Mouse (Mus musculus) c-Kit-negative CD71-positive TER-119-positive erythroid progenitor cells, embryonic 14.5 days (primary cell): ENCODE data around the gene Igf1r.

Experiments used
- DNase-seq: peaks from one replicate; pipeline ENCODE4 v3.0.0-alpha.2; 2013; ENCODE audit warnings: low read depth, low spot score

Gene Igf1r

DNA sequence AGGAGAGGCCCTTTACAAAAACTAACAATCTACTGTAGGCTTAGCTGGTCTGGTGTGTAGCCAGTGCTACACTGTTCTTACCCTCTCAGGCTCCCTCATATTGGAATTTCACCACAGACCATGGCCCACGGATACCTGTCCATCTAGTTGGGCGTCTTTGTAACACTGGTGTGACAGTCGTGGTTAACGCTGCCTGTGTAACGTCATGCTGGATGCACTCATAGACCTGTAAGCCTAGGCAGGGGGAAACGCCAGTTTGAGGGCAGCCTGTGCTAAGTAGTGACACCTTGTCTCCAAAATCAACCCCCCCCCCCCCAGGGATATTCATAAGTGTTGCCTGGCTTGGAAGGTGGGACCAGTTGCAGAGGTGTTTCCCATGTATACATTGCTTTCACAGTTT, 4.7 kb downstream of the Igf1r start:
- DNase-seq, result no peak

DNA sequence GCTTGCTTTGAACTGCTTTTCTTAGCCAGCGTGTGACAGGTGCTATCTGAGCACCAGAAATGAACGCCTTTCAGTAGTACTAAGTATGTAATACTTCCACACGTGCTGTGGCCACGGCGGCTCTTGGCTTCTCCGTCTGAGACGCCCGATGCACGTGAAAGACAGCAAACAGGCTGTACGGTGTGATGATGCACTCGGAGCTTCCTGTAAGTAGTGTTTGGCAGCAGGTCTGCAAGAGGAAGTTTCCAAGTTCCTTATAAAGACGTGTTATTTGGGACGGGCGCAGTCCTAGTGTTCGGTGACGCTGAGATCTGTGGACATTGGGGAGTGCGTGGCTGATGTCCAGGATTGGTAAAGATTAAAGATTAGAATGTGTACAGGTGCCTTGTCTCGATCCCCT, 5.4 kb downstream of the Igf1r start:
- no peak for DNase-seq

DNA sequence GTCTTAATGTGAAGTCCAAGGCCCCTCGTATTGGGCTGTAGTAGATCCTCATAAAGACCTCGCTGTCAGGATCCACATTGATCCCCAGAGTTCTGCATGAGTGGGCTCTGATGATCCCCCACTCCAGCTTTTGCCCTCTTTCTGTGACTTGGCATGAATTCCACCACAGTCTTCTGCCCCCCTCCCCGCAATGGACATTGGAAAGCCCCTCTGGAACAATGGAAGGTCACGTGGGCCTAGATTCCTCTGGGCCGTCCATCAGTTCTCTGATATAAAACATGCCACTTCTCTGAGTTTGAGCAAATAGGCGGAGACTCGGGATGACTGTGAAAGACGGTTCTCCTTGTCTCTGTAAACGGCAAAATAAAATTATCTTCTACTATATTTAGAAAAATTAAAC, 8.1 kb downstream of the Igf1r start:
- DNase-seq, result no peak

DNA sequence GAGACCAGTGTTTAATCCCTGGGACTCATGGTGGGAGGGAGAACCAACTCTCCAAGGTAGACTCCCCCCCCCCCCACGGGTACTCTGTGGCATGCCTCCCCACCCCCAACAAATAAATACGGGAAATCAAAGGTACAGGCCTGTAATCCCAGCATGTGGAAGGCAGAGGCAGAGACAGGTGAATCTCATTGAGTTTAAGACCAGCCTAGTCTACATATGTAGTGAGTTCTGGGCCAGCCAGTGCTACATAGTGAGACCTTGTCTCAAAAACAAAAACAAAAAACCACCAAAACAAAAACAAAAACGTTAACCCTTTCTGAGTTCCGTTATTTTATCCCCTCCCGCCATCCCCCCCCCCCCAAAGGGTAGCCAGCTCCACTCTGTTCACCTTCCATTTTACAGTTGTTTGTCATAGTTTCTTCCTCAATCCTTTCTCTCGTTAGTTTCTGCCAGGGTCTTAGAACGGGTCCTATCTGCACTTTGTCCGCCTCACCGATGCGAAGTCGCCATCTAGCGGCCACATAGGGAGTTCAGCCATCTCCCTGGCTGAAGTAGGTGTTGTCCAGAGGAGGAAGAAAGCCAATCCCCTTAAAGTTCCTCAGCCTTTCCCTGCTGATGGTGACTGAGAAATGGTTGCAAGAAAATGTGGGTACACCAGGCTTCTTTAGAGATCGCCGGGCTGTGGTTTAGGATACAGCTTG, 9.1 kb downstream of the Igf1r start:
- peak; percentile 54 for DNase-seq

DNA sequence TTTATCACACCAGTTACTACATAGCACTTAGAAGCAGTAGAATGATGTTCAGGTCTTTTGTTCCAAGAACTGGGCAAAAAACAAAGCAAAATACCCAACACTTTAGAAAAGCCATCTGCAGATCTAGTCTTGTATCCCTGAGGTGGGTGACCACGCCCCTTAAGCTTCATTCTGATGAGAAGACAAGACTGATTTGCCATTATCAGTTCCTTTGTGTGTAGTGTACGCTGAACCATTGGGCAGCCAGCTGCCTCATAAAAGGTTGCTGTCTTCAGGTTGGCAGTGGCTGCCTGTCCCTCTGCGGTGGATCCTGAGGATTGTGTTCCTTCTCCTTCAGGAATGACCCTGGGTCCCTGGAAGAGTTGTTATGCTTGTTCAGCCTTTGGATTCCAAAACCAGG, 11.1 kb downstream of the Igf1r start:
- no peak for DNase-seq

DNA sequence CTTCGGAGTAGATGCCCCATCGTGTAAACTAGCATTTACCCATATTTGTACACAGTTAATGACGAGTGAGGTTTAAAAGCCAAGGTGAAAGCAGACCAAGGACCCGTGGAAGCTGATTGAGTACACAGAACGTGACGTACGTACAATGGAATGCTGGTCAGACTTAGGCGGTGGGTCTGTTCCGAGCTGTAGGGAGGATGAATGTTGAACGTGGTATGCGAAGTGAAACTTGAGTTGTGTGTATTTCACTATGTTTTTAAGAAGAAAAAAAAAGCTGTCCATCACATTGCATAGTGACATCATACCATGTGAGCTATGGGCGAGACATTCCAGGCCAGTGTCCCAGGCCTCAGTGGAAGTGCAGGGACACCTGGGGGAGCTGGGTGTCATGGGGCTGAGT, 15.8 kb downstream of the Igf1r start:
- no peak for DNase-seq

DNA sequence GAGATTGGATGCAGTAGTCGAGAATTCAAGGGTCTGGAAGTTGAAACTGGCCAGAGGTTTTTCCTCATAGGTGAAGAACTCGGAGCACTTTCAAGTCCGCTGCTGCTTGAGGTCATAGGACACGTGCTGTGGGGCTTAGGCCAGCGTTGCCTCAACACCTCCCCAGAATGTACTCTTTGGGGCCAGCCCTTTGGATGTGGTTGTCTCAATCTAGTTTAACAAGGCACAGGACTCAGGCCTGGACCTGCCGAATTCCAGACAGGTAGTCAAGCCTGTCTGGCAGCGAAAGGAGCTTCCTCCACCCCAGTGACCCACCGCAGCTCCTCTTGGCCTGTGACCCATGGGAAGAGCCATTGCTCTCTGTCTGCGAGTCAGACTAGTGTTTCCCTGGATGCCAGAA, 16.4 kb downstream of the Igf1r start:
- no peak for DNase-seq

DNA sequence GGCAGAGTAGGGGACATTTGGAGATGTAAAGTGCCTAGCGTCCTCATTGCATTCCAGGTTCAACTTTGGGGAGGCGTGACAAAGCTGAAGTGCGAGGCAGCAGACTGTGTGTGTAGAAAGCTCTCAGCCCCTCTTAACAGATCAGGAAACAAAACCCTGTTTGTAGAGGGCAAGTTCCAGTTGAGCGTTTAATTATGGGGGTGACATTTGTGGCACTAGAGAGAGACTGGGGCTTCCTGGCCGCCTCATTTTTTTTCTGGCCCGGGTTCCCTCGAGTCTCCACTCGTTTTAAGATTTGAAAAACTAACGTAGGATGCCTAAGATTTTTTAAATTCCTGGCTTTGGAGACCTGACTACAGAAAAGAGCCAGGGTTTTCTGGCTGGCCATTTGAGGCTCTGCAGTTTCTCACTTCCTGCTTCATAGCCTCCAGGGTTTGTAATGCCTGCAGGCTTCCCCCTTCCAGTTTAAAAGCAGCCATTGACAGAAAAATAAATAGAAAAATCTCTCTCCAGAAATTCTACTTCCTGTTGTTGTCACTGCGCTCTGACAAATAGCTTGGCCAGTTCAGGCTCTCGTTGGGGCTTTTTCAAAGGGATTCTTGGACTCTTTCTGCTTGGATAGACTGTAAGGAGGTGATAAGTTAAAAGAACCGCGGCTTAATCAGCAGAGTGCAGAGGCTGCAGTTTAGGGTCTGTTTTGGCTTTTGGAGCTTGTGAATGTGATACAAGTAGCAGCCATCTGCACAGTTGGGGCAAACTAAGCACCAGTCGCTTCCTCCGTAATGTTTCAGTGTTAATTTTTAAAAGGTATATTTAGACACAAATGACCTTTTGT, 20.8 kb downstream of the Igf1r start:
- no peak for DNase-seq

DNA sequence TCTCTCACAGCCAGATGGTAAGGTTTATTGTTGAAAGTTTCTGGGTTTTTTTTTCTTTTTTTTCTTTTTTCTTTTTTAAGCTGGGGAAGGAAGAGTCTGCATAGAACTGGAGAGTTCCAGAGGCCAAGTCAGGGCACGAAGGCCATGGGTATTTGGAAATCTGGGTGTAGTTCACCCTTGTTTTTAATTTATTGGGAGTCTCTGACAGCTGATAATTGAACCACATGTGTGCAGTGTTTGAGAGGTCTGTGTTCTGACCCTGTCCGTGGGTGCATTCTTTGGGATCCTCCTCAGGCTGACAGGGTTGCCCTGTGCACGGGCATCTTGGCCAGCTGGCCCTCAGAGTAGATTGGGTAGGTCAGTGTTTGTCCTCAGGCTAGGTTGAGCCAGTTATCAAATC, 29.3 kb downstream of the Igf1r start:
- no peak for DNase-seq

DNA sequence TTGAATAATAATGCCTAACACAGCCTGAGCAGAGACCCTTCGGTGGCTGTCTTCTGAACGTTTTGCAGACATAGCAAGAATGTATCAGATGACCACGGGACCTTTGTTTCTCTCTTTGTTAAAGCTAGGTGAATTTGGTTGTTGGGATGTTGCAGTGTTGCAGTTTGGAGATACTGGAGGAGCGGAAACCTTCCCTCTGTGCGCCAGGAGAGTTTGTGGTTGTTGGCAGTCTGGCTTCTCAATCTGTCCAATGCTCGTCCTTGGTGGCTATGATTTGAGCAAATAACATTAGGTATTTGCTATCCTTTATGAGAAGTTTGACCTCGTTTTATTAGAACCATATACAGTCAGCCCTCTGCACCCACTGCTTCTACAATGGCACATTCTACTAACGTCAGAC, 30.2 kb downstream of the Igf1r start:
- DNase-seq, result no peak

DNA sequence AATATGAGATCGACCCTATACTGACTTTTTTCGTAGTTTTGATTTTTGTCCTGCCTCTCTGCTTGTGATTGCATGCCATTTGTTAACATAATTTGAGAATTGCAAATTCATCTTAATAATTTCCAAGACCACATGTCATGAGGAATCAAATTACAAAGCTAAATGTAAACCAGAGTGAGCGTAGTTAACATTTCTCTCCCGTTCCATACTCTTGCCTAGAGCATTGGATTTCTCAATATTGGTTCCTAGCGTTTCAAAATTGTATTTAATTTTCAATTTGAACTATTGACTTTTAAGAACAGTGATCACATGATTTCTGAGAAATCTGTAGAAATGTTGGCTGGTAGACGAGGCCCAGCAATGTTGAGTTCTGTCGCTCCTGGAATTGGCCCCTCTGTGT, 30.8 kb downstream of the Igf1r start:
- no peak for DNase-seq

DNA sequence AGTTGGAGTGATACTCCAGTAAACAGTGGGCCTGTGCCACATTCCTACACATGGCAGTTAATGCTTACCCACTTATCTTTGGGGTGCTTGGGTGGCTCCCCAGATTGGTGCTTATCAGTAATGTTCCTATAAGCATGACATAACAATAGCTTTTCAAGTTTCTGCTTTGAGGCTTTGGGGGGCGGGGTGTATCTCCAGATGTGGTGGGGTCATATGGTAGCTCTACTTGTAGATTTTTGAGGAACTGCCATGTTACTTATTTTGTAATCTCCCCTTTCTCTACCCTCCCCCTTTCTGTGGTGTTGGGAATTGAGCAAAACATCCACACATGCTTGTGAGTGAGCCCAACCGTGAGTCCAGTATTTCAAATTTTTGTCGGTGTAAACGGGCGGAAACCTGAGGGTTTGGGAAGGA, 32.4 kb downstream of the Igf1r start:
- no peak for DNase-seq

DNA sequence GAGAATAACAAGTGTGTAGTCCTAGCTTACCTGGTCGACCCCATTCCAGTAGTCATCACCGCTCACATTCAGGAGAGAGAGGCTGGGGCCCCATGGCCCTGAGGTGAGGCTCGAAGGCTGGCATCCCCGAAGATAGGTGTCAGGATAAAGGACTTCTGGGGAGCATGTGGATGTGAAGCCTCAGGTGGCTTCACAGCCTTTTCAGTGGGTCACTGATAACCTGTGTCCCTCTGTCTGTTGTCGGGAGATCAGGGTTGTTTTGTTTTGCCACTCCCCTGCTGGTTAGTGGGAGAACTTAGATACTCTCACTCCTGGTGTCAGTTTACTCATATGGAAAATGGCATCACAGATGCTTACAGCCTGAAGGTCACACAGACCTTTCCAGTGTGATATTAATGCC, 32.9 kb downstream of the Igf1r start:
- DNase-seq, result no peak

DNA sequence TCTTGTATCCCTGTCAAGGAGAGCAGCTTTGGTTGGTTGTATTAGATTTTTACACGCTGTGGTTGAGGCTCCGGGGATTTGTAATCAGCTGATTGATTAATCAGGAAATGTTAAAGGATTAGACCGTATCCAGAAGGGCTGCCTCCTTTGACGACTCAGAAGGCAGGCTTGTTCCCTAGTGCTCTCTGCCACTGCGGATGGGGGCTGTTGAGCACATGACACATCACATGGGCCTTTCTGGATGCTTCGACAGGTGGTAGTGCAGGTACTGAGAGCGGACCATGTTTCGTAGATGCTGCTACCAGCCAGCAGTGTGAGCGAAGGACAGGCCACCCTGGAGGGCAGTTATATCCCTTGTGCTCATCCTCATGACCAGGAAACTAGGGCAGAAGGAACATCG, 33.6 kb downstream of the Igf1r start:
- no peak for DNase-seq

DNA sequence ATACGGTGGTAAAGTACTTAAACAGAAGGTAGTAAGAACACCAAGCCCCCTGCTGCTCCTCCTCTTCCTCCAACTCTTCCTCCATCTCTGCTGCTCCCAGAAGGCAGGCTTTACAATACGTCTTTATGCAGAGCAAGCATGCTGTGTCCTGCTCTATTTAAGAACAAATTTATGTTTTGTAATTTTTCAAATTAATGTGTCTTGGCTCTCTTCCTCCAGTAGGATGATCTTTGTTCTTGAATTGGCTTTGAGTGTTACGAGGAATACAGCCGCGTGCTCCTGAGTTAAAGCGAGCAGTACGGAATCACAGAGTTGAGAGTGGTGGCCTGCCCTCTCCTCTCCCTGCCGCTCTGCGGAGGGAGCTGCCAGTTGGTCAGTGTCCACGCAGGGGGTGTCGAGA, 34.2 kb downstream of the Igf1r start:
- no peak for DNase-seq

DNA sequence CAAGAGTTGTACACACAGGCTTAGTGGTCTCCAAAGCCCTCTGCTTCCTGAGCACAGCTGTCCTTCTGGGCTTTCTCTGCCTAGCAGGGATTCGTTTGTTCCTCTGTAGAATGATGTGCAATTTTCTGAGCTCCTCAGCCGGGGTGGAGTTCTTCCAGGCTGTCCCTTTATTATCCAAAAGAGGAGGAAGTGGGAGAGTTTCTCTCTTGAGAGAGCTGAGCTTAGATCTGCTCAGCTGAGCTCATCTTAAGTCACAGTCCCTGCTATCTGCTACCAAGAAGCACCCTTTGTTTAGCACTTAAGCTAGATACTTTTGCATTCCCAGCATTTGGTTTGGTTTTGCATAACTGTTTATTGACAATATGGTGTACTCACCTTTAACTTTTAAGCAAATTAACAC, 36.7 kb downstream of the Igf1r start:
- DNase-seq, result no peak

DNA sequence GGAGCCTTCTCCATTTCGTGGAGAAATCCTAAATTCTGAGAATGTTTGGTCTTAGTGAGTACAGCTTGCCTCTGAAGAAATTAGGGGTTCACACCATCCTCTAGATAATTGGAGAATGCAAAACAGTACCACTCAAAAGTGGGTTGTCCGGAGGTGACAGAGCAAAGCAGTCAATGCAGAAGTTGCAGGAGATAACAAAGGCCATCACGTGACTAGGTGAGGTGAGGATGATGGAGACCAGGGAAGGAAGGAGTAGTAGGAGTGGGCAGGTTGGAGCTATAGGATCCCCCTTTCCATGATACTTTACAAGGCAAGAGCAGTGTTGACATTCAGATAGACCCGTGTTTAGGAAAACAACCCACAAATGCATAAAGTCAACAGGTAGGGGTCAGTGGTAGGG, 41.0 kb downstream of the Igf1r start:
- DNase-seq, result no peak

DNA sequence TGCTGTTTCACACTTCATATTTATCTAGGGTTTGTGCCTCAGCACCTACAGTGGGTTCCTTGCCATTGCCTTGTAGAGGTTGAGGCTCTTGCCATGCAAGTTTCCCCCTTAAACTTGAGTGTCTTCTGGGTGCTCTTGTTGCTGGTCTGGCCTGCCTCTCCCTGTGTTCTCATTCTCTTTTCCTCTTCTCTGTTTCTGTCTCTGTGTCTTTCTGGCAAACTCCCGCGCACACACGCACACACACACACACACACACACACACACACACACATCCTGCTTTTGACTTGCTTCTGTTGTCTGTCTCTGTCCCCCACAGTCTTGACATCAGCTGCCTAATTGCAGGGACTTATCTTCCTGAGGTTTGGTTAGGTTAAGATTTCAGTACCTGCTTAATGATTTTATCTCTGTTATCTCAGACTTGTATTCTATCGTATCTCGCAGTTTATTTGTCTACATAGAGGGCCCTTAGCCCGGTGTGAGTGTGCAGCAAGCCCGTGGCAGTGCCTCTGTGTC, 41.8 kb downstream of the Igf1r start:
- no peak for DNase-seq

DNA sequence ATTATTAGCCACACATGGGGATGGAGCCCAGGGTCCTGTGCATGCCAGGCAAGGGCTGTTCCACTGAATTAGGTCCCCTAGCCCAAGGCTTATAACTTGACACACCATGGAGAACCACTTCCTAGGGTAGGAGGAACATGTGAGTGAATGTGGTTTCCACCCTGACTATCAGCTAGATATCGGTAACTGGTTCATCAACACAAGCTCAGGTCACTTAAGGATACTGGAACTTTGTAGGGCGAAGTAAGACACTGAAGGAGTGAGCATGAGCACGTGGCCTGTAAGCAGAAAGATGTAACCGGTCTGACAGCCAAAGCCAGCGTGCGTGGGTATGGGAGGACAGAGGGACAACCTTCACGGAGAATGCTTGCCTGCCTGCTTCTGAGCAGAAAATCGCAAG, 42.6 kb downstream of the Igf1r start:
- no peak for DNase-seq

DNA sequence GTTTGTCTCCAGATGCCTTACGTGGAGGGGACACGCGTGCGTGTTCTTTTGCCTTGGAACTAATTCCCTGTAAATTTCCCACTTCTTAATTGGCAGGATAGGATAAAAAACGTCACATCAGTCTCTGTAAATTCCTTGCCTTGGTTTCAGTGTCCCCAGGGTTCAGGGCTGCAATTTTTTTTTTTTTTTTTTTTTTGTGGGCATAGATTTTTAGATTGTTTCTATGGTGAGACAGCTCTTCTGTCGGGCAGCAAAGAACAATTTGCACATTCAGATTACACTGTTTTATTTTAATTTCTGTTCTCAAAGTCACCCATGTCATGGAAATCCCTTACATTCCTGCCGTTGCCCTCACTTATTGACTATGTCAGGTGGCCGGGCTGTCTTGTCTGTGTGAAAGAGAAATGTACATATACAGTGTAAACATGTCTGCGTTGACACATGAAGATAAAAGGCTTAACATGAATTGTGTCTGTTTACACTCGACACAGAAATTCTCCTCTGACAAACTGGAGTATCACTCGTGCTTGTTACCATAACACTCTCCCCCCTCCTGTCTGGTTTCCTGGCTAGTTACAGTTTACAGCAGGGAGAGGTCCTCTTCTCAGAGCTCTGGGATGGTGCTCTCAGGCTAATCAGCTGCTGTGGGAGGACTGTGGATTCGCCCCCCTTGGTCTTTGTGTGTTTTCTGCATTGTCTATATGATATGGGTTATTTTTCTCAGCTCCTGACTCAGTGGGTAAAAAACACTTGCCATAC, 43.8 kb downstream of the Igf1r start:
- DNase-seq, result no peak

DNA sequence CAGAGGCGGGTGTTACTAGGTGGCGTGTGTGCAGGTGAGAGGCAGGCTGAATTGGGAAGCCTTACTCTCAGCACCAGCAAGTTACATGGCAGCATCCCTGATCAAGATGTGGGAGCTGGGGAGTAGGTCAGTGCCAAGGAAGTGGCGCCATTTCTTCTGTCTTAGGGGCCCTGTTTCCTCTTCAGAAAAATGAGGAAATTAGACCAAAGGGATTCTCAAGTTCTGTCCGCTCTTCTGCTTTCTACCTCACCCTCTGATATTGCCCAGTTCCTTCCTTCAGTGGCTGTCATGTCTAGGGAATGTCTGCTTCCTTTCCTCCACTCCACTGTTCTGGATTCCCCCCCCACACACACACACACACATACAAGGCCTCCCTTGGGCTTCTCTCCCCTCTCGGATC, 48.6 kb downstream of the Igf1r start:
- DNase-seq, result no peak

DNA sequence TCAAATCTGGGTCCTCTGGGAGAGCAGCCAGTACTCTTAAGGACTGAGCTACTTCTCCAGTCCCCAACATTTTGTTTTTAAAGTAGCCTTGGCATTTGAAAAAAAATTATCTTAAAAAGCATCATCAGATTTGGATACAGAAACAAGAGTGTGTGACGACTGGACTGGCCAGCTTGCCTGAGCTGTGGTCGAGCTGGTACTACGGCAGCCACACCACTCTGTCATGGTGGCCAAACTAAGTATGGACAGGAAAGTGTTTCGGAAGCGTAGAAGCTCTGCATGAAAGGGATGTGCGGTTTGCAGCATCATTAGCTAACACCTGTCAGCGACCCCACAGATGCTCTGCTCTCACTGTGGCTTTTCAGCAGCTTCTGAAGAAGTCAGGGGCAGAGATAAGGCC, 53.4 kb downstream of the Igf1r start:
- no peak for DNase-seq
